Mouse (Mus musculus) forebrain, embryonic 13.5 days (tissue): ENCODE measurements around the gene Gtdc1. TPM values are rescaled to one million over a fixed set of nuclear protein-coding genes. Genes with fewer than 3 reads are reported as not detected.

ENCODE experiments used
- ATAC-seq: fragments of 200-750 bp; cut with Nextera tagmentation; 2 replicates; pipeline ENCODE4 v1.8.0; 2017
- H3K27ac ChIP-seq: fragments of 300-500 bp; sonication (generic); 2 replicates; pipeline ENCODE4 v1.5.1; 2015; ENCODE audit warnings: inconsistent platforms, mild to moderate bottlenecking, moderate library complexity
- H3K27me3 ChIP-seq: fragments of 300-500 bp; sonication (generic); 2 replicates; pipeline ENCODE4 v1.6.1; 2015; ENCODE audit warnings: mild to moderate bottlenecking, inconsistent platforms
- H3K36me3 ChIP-seq: fragments of 300-500 bp; sonication (generic); 2 replicates; pipeline ENCODE4 v1.6.1; 2015; ENCODE audit warnings: mild to moderate bottlenecking, inconsistent platforms; ENCODE audit not compliant: poor library complexity, severe bottlenecking
- H3K4me1 ChIP-seq: fragments of 300-500 bp; sonication (generic); 2 replicates; pipeline ENCODE4 v1.6.1; 2015; ENCODE audit warnings: inconsistent platforms
- H3K4me2 ChIP-seq: fragments of 300-500 bp; sonication (generic); 2 replicates; pipeline ENCODE4 v1.6.1; 2015; ENCODE audit warnings: inconsistent platforms, mild to moderate bottlenecking, moderate library complexity
- H3K4me3 ChIP-seq: fragments of 300-500 bp; sonication (generic); 2 replicates; pipeline ENCODE4 v1.5.1; 2015; ENCODE audit warnings: mild to moderate bottlenecking, inconsistent platforms
- H3K9ac ChIP-seq: fragments of 300-500 bp; sonication (generic); 2 replicates; pipeline ENCODE4 v1.6.1; 2015; ENCODE audit warnings: mild to moderate bottlenecking, inconsistent platforms
- H3K9me3 ChIP-seq: fragments of 300-500 bp; sonication (generic); replicated peaks from 2 replicates; pipeline ENCODE4 v1.6.1; 2016; ENCODE audit warnings: inconsistent platforms
- WGBS: fragments of 180-500 bp; shearing (Covaris S2); methylation state at CpG from one replicate; pipeline ENCODE4 v1.1.7; 2015; 5-methylcytosine and 5-hydroxymethylcytosine counted together
- polyA plus RNA-seq: library from polyadenylated mRNA; unstranded; fragments of >200 nt; fragmentation: Nextera tagmentation; extraction: Ambion mirVana; gene quantifications from 2 replicates; pipeline ENCODE4 v1.2.1, GENCODE M21; 2015

The Gtdc1 gene
- polyA plus RNA-seq, 1 experiment from 2014 or later: 19.4 TPM

- H3K27ac ChIP-seq: no peak overlapping the region
- H3K9ac ChIP-seq: no peak overlapping the region
- no peak overlapping the region for H3K4me3 ChIP-seq
- 80% methylated on average over 2 of the region's 2 CpGs for WGBS
- no peak overlapping the region for H3K4me2 ChIP-seq
- no peaks in the 10 kb centered on the region for H3K36me3 ChIP-seq
- no peaks in the 10 kb centered on the region for H3K9me3 ChIP-seq
- no peak for ATAC-seq
- no peaks in the 10 kb centered on the region for H3K4me1 ChIP-seq
- no peaks in the 10 kb centered on the region for H3K27me3 ChIP-seq
These were observed 98.1 kb downstream of the Gtdc1 start for GRCm38 (mm10) chr2:44829346-44829745.

DNA sequence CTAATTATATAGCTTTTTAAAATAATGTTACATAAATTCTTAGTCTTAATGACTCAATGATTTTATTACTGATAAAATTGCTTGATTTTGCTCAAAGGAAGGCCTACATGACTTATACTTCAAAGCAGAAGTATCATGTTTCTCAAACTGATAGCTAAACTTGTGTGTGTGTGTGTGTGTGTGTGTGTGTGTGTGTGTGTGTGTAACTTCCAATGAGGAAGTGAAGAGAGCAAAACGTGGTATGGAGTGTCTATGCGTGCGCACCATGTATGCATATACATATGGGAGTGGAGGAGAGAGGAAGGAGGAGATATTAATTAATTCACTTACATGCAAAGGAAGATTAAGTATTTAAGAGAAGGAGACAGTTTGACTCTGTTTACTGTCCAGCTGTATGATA, 100.8 kb downstream of the Gtdc1 start:
- no peak overlapping the region for H3K4me2 ChIP-seq
- H3K36me3 ChIP-seq: no peaks in the 10 kb centered on the region
- H3K4me1 ChIP-seq: no peaks in the 10 kb centered on the region
- H3K27ac ChIP-seq: no peak overlapping the region
- 100% methylated on average over 3 of the region's 3 CpGs for WGBS
- no peak for ATAC-seq
- no peak overlapping the region for H3K4me3 ChIP-seq
- H3K9me3 ChIP-seq: no peaks in the 10 kb centered on the region
- no peaks in the 10 kb centered on the region for H3K27me3 ChIP-seq
- no peak overlapping the region for H3K9ac ChIP-seq

GRCm38 (mm10) chr2:44817787-44818186, 109.7 kb downstream of the Gtdc1 start:
- no peak overlapping the region for H3K27ac ChIP-seq
- no peak for ATAC-seq
- H3K36me3 ChIP-seq: no peaks in the 10 kb centered on the region
- no peaks in the 10 kb centered on the region for H3K9me3 ChIP-seq
- H3K4me3 ChIP-seq: no peak overlapping the region
- H3K27me3 ChIP-seq: no peaks in the 10 kb centered on the region
- H3K9ac ChIP-seq: no peak overlapping the region
- H3K4me2 ChIP-seq: no peak overlapping the region
- H3K4me1 ChIP-seq: no peaks in the 10 kb centered on the region

- WGBS: 82% methylated on average over 3 of the region's 3 CpGs
- H3K4me3 ChIP-seq: no peak overlapping the region
- H3K27ac ChIP-seq: no peak overlapping the region
- H3K4me1 ChIP-seq: no peaks in the 10 kb centered on the region
- no peak overlapping the region for H3K9ac ChIP-seq
- no peak for ATAC-seq
- H3K9me3 ChIP-seq: no peaks in the 10 kb centered on the region
- H3K27me3 ChIP-seq: no peaks in the 10 kb centered on the region
- no peak overlapping the region for H3K4me2 ChIP-seq
- no peaks in the 10 kb centered on the region for H3K36me3 ChIP-seq
These were observed 113.7 kb downstream of the Gtdc1 start for GRCm38 (mm10) chr2:44813729-44814128.

DNA sequence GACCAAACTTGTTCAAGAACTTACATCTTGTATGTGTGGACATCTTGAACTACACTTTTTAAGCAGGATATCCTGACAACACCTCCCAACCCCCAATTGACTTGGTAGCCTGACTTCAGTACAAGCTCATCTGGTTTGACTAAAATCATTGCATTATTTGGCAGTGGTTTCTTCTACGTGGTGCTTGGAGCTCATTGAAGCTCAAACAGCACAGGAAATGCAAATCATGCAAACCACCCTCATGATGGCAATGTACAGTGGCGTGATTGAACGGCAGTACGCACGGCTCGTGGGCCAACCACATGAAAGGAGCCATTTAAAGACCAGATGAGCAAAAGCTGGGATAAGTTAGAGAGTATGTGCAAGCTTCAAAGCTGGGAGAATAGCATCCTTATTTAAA, 123.0 kb downstream of the Gtdc1 start:
- Histone ChIP-seq H3K36me3 (no peaks in the 10 kb centered on the region), H3K4me2 (no peak overlapping the region), H3K27me3 (no peaks in the 10 kb centered on the region), H3K27ac (no peak overlapping the region), H3K4me1 (no peaks in the 10 kb centered on the region), H3K9ac (no peak overlapping the region), H3K9me3 (no peaks in the 10 kb centered on the region), H3K4me3 (no peak overlapping the region)
- 88% methylated on average over 6 of the region's 6 CpGs for WGBS
- no peak for ATAC-seq

DNA sequence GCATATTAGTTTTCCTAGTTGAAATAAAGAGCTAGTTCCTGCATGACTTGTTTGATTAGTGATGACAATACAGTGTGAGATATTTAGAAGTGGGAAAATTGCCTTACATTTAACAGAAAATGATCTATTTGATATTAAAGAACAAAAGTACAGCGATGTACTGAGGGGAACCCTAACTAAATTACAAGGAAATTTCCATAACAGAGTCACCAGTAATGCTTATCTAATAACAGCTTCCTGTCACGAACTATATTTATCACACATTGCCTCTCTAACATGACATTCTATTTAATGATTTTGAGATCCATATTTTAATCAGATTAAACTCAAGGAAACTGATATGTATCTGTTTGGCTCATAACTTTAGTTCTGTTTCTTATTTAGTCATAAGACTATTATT, 126.1 kb downstream of the Gtdc1 start:
- H3K4me1 ChIP-seq: no peaks in the 10 kb centered on the region
- no peaks in the 10 kb centered on the region for H3K27me3 ChIP-seq
- no peaks in the 10 kb centered on the region for H3K36me3 ChIP-seq
- no peak overlapping the region for H3K4me3 ChIP-seq
- no peak overlapping the region for H3K4me2 ChIP-seq
- H3K9me3 ChIP-seq: no peaks in the 10 kb centered on the region
- 87% methylated on average over 2 of the region's 2 CpGs for WGBS
- no peak overlapping the region for H3K27ac ChIP-seq
- ATAC-seq: no peak
- no peak overlapping the region for H3K9ac ChIP-seq

DNA sequence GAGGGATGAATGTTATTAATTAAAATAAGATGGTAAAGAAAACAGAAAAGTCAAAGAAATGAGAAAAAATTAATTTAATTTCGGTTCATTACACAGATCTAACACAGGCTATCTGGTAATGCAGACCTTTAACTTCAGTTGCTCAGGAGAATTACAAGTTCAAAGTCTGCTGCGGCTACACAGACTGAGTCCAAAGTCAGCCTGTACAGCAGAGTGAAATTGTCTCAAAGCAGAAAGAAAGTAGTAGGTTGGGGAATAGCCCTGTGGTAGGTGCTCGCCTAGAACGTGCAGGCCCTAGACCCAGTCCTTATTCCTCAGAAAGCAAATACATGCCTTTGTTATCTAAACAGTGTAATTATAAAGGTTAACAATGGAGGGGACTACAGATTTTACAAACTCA, 135.6 kb downstream of the Gtdc1 start:
- Histone ChIP-seq H3K4me1 (no peaks in the 10 kb centered on the region), H3K9me3 (no peaks in the 10 kb centered on the region), H3K4me2 (no peak overlapping the region), H3K4me3 (no peak overlapping the region), H3K36me3 (no peaks in the 10 kb centered on the region), H3K27ac (no peak overlapping the region), H3K9ac (no peak overlapping the region), H3K27me3 (no peaks in the 10 kb centered on the region)
- no peak for ATAC-seq
- WGBS: 82% methylated on average over 4 of the region's 4 CpGs

DNA sequence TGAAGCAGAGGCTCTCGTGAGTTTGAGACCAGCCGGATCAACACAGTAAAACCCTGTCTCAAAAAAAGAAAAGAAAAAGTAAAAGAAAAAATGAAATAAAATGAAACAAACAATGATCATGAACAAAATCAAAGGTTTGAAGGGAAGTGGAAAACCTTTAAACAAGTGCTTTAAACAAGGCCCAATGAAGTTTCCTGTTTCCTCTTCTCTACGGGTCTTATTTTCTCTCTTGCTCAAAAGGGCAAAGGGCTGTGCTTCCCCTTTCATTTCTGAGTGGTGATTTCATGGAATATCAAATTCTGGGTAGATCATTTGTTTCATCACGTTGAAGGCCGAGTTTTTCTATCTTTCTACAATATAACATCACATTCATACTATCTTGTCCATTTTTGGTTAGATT, 136.3 kb downstream of the Gtdc1 start:
- WGBS: 94% methylated on average over 5 of the region's 5 CpGs

GRCm38 (mm10) chr2:44782746-44783145, 144.7 kb downstream of the Gtdc1 start:
- no peaks in the 10 kb centered on the region for H3K27me3 ChIP-seq
- ATAC-seq: no peak
- H3K9me3 ChIP-seq: no peaks in the 10 kb centered on the region
- H3K27ac ChIP-seq: no peak overlapping the region
- 92% methylated on average over 4 of the region's 4 CpGs for WGBS
- no peaks in the 10 kb centered on the region for H3K4me1 ChIP-seq
- no peak overlapping the region for H3K4me3 ChIP-seq
- peaks cover 9% of the 10 kb centered on the region for H3K36me3 ChIP-seq
- H3K4me2 ChIP-seq: no peak overlapping the region
- no peak overlapping the region for H3K9ac ChIP-seq

More for the DNA sequence above, 136.3 kb downstream of the Gtdc1 start:
- Histone ChIP-seq H3K27me3 (no peaks in the 10 kb centered on the region), H3K4me1 (no peaks in the 10 kb centered on the region), H3K4me3 (no peak overlapping the region), H3K9me3 (no peaks in the 10 kb centered on the region), H3K36me3 (no peaks in the 10 kb centered on the region), H3K27ac (no peak overlapping the region), H3K4me2 (no peak overlapping the region), H3K9ac (no peak overlapping the region)
- no peak for ATAC-seq

DNA sequence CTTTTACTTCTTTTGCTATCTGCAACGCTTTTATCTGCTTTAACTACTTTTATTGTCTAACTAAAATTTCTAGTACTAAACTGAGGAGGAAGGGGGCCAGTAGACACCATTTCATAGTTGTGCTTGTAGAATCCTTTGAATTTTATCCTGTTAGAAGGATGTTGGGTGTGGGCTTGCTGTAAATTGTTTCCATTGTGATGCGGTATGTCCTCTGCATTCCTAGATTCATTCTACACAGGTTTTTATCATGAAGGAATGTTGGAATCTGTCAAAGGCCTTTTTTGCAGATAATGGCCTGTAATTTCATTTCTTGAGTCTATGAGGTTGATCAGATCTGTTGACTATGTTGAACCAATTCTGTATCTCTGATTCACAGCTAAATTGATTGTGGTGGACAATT, 146.5 kb downstream of the Gtdc1 start:
- Histone ChIP-seq H3K27ac (no peak overlapping the region), H3K4me1 (no peaks in the 10 kb centered on the region), H3K9ac (no peak overlapping the region), H3K4me2 (no peak overlapping the region), H3K9me3 (no peaks in the 10 kb centered on the region), H3K27me3 (no peaks in the 10 kb centered on the region), H3K36me3 (peaks cover 9% of the 10 kb centered on the region), H3K4me3 (no peak overlapping the region)
- 91% methylated on average over 2 of the region's 2 CpGs for WGBS
- no peak for ATAC-seq

- 82% methylated on average over 1 of the region's 1 CpGs for WGBS
- no peaks in the 10 kb centered on the region for H3K27me3 ChIP-seq
These were observed 163.6 kb downstream of the Gtdc1 start for GRCm38 (mm10) chr2:44763898-44764297.

GRCm38 (mm10) chr2:44736618-44737017, 190.8 kb downstream of the Gtdc1 start:
- 91% methylated on average over 1 of the region's 1 CpGs for WGBS
- Histone ChIP-seq H3K4me1 (no peaks in the 10 kb centered on the region), H3K9me3 (no peaks in the 10 kb centered on the region), H3K27ac (no peak overlapping the region), H3K9ac (no peak overlapping the region), H3K36me3 (no peaks in the 10 kb centered on the region), H3K27me3 (no peaks in the 10 kb centered on the region), H3K4me2 (no peak overlapping the region), H3K4me3 (no peak overlapping the region)
- no peak for ATAC-seq

More at GRCm38 (mm10) chr2:44763898-44764297, 163.6 kb downstream of the Gtdc1 start:
- no peaks in the 10 kb centered on the region for H3K4me1 ChIP-seq
- H3K4me2 ChIP-seq: no peak overlapping the region
- no peak overlapping the region for H3K27ac ChIP-seq
- ATAC-seq: no peak
- H3K36me3 ChIP-seq: no peaks in the 10 kb centered on the region
- no peak overlapping the region for H3K4me3 ChIP-seq
- H3K9ac ChIP-seq: no peak overlapping the region
- no peaks in the 10 kb centered on the region for H3K9me3 ChIP-seq

- no peak for ATAC-seq
- H3K36me3 ChIP-seq: no peaks in the 10 kb centered on the region
- no peak overlapping the region for H3K4me2 ChIP-seq
- no peaks in the 10 kb centered on the region for H3K27me3 ChIP-seq
- no peaks in the 10 kb centered on the region for H3K9me3 ChIP-seq
- no peak overlapping the region for H3K4me3 ChIP-seq
- H3K4me1 ChIP-seq: no peaks in the 10 kb centered on the region
- H3K27ac ChIP-seq: no peak overlapping the region
- H3K9ac ChIP-seq: no peak overlapping the region
These were observed 206.0 kb downstream of the Gtdc1 start for GRCm38 (mm10) chr2:44721461-44721860.
